Mouse (Mus musculus) small intestine, adult 2 months (tissue): ENCODE data around the gene Fancd2.

ENCODE experiments used
- CTCF ChIP-seq: fragments of 200-500 bp; IDR thresholded peaks from 2 replicates; pipeline ENCODE4 v1.5.1; 2012; ENCODE audit warnings: low read depth, mild to moderate bottlenecking, control low read depth, inconsistent platforms, low read length, moderate library complexity, mixed read lengths; ENCODE audit not compliant: insufficient replicate concordance, insufficient read length; ENCODE audit errors: extremely low read depth
- POLR2A ChIP-seq: fragments of 200-500 bp; IDR thresholded peaks from 2 replicates; pipeline ENCODE4 v1.6.1; 2012; ENCODE audit warnings: low read depth, mild to moderate bottlenecking, control low read depth, inconsistent platforms, low read length, moderate library complexity

DNA sequence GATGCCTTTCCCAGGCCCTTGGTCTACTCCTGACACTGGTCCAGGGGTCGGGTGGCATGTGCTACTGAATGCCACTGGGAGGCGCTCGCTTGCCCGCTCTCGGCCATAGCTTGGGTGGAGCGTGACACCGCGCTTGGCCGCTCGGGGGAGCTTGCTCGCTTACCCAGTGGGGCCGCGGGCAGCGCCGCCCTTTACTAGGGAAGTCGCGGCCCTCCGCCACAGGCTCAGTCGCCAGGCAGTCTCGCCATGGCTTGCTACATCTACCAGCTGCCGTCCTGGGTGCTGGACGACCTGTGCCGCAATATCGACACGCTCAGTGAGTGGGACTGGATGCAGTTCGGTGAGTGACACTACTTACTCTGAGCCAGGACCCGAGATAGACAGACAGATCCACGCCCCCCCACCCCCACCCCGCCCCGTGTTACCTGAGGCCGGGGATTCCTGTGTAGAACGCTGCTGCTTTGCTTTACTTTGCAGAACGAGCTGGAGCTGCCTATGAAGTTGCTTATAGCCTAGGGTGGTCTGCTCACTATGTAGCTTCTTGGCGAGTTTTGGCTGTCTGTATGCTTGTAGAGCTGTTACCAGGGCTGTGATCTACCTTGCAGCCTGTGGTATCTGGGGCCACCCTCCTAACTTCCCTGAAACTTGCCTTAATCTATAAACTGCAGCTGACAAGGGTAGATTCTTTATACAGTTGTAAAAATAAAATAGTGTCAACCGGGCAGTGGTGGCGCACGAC is 107.0 kb downstream of the Fancd2 start, which contains the start of gene Irak2:
- peak; percentile 95 for TF ChIP-seq POLR2A
- peak; percentile 98 for TF ChIP-seq CTCF
